Mouse (Mus musculus) neural tube, embryonic 13.5 days (tissue): ENCODE measurements around the gene Eef1a2. TPM values are rescaled to one million over a fixed set of nuclear protein-coding genes. Genes with fewer than 3 reads are reported as not detected.

Experiments
- polyA plus RNA-seq: library from polyadenylated mRNA; unstranded; fragments of >200 nt; fragmentation: Nextera tagmentation; extraction: Ambion mirVana; gene quantifications from 2 replicates; pipeline ENCODE4 v1.2.1, GENCODE M21; 2015

The Eef1a2 gene
- polyA plus RNA-seq, 1 experiment from 2014 or later, result 7.7 TPM

Other genes with a start within 250 kb of the Eef1a2 start
- gene Ythdf1, start 236.1 kb downstream of the Eef1a2 start, polyA plus RNA-seq, result 50.7 and 55.9 TPM in 2 replicates
- gene Birc7, start 228.0 kb downstream of the Eef1a2 start, polyA plus RNA-seq, result 0.43 and 0.60 TPM in 2 replicates
- 88.1 and 106 TPM in 2 replicates for gene Nkain4, start 202.3 kb downstream of the Eef1a2 start, polyA plus RNA-seq
- 106 and 108 TPM in 2 replicates for gene Arfgap1, start 189.8 kb downstream of the Eef1a2 start, polyA plus RNA-seq
- gene Col20a1, start 170.5 kb downstream of the Eef1a2 start, polyA plus RNA-seq, result 0.62 and 1.2 TPM in 2 replicates
- 42.9 and 43.0 TPM in 2 replicates for gene Chrna4, start 113.5 kb downstream of the Eef1a2 start, polyA plus RNA-seq
- gene Kcnq2, start 21.7 kb downstream of the Eef1a2 start, polyA plus RNA-seq, result 43.9 TPM in 2 replicates
- gene Ppdpf, start 30.2 kb upstream of the Eef1a2 start, polyA plus RNA-seq, result 331 and 431 TPM in 2 replicates
- gene Ptk6, start 45.8 kb upstream of the Eef1a2 start, polyA plus RNA-seq, result not detected in 2 replicates
- 0.14 and 0.22 TPM in 2 replicates for gene Srms, start 56.2 kb upstream of the Eef1a2 start, polyA plus RNA-seq
- not detected in 2 replicates for gene Fndc11, start 63.0 kb upstream of the Eef1a2 start, polyA plus RNA-seq
- 0.22 and 0.32 TPM in 2 replicates for gene Helz2, start 85.0 kb upstream of the Eef1a2 start, polyA plus RNA-seq
- 15.1 and 15.4 TPM in 2 replicates for gene Gmeb2, start 131.0 kb upstream of the Eef1a2 start, polyA plus RNA-seq
- gene Stmn3, start 157.5 kb upstream of the Eef1a2 start, polyA plus RNA-seq, result 1,090 and 1,260 TPM in 2 replicates
- 28.8 and 30.1 TPM in 2 replicates for gene Rtel1, start 162.7 kb upstream of the Eef1a2 start, polyA plus RNA-seq
- gene Zgpat, start 207.9 kb upstream of the Eef1a2 start, polyA plus RNA-seq, result 61.4 and 67.4 TPM in 2 replicates
- 82.6 and 85.9 TPM in 2 replicates for gene Arfrp1, start 208.4 kb upstream of the Eef1a2 start, polyA plus RNA-seq
- gene Lime1, start 223.1 kb upstream of the Eef1a2 start, polyA plus RNA-seq, result 41.3 and 41.4 TPM in 2 replicates